Mouse (Mus musculus): Measurements from ENCODE around the gene Rdh1. TPM values are rescaled to one million over a fixed set of nuclear protein-coding genes. Genes with fewer than 3 reads are reported as not detected.

The Rdh1 gene
- under 1 TPM; 0.17 to 0.27 TPM for total RNA-seq (2023)

DNA sequence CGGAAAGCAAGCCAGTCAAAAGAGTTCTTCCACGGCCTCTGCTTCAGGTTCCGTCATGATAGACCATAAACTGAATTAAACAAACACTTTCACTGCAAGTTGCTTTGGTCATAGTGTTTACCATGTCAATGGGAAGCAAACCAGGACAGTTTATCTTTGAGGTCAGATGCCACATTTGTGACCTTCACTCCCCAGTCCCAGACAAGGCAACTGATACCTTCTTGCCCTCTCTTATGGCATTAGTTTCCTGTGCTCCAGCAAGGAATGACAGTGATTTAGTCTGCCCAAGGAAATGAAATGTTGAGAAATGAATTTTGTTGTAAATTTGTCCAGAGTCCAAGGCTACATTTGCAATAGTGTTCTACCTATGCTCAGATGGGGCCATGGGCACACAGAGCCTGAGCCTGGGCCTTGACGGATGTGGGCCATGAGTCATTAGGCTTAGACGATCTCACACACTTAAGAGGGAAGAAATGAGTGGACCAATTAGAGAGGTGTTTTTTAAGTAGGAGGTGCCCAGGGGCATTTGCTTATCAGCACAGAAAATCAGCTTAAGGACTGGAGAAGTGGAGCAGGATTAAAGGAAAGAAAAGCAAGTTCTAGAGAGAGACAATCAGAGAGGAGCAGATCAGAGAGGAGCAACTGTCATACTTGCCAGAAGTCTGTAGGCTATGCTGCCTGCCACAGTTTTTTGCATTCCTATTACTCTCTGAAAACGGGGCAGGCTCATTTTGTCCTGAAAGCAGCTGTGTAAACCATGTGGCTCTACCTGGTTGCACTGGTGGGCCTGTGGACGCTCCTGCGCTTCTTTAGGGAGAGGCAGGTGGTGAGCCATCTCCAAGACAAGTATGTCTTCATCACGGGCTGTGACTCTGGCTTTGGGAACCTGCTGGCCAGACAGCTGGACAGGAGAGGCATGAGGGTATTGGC is at the start of gene Rdh1, which contains the start of gene Rdh16f1:
Gene Rdh1, plus strand, starts transcription at position 541 of the 930 bp plus-strand sequence.
Gene Rdh16f1, plus strand, starts transcription at position 607 of the 930 bp plus-strand sequence.

DNA sequence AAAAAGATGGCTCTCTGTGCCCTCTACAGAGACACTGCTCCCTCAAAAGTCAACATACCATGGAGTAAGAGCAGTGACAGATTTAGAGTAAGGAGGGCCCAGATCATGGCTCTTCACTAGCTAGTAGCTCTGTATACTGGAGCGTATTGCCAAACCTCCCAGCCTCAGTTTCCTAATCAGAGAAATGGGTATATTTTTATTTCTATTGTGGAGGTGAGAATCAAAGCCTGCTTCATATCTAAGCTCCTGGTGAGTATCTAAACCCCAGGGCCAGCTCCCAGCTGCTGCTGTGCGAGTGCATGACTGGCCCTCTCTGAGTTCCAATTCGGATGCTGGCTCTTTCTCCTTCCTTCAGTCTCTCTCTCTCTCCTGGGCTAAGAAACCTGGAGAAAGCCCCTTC is 35.3 kb upstream of the Rdh1 start, which contains the start of gene Tac2:
Gene Tac2, plus strand, starts transcription at position 301 of the 400 bp plus-strand sequence.

GRCm38 (mm10) chr10:127739083-127739660 is 20.3 kb upstream of the Rdh1 start, which contains the start of gene Zbtb39:
Gene Zbtb39 (plus strand): TSS chr10:127739538.

DNA sequence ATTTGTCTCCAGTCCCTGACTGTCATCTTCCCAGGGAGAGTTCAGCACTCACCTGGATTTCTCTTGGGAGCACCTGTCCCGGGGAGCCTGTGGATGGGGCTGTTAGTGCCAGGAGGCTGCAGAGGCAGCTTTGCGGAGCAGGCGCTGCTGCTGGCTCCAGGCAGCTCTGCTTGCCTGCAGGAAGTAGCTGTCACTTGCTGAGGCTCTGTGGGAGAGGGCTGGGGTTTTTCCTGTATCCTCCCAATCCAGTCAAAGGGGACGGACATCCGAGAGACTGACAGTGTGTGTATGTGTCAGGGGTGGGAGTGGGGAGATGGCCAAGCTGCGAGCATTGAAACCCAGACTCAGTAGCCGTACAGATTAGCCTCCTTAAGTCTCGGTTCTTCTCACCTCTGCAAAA is 8.0 kb upstream of the Rdh1 start, which contains the start of gene Gpr182:
Gene Gpr182, minus strand, starts transcription at position 185 of the 400 bp plus-strand sequence.

DNA sequence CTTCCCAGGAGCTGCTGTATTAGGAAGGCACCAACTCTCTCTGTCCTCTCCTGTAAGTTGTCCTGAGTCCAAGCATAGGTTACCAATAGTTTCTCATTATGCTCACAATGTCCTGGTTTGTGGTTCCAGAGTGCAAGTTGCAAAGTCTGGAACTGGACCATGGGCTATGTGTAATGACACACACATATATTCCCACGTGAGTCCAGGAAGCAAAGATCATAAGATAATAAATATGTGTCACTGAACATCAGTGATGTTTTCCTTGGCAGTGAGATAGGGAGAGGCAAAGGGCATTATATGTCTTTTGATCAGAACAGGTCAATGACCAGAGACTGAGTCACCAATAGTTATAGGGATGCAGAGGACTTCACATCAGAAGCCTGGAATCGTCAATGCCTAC is 16.5 kb downstream of the Rdh1 start, which contains the start of gene Rdh9:
Gene Rdh9, plus strand, starts transcription at position 376 of the 400 bp plus-strand sequence.

DNA sequence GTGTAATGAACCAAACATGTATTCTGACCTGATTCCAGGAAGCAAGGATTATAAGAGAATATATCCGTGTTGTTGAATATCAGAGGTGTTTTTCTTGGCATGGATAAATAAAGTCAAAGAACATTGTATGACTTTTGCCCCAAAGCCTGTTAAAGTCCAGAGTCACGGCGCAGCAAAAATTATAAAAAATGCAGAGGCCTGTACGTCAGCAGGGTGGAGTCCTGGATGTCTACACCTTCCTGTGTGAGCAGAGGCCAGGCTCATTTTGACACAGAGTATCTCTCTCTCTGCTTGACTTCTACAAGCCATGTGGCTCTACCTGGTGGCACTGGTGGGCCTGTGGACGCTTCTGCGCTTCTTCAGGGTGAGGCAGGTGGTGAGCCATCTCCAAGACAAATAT is 41.4 kb downstream of the Rdh1 start, which contains the start of gene Rdh16:
Gene Rdh16, plus strand, starts transcription at position 262 of the 400 bp plus-strand sequence.

Other genes with a start within 250 kb of the Rdh1 start
- not detected for gene Ndufa4l2, start 244.8 kb upstream of the Rdh1 start, total RNA-seq (2023)
- gene Shmt2, start 237.3 kb upstream of the Rdh1 start, total RNA-seq (2023) = 10 to 100 TPM; 69.2 to 72.0 TPM
- gene Nxph4, start 225.2 kb upstream of the Rdh1 start, total RNA-seq (2023) = not detected
- 1 to 10 TPM in 1 of 2 experiments, under 1 TPM in 1; 0.77 to 3.9 TPM for gene Lrp1, start 138.6 kb upstream of the Rdh1 start, total RNA-seq (2023)
- gene Stat6, start 116.7 kb upstream of the Rdh1 start, total RNA-seq (2023) = 100 to 1,000 TPM; 244 to 270 TPM
- 10 to 100 TPM; 13.6 to 16.2 TPM for gene Nemp1, start 92.8 kb upstream of the Rdh1 start, total RNA-seq (2023)
- 10 to 100 TPM; 34.3 to 45.4 TPM for gene Nab2, start 91.2 kb upstream of the Rdh1 start, total RNA-seq (2023)
- gene Myo1a, start 54.6 kb upstream of the Rdh1 start, total RNA-seq (2023) = under 1 TPM in 1 of 2 experiments, not detected in 1; 0.15 TPM
- gene Tac2, start 35.2 kb upstream of the Rdh1 start, total RNA-seq (2023) = not detected
- 10 to 100 TPM; 17.9 to 18.7 TPM for gene Zbtb39, start 20.2 kb upstream of the Rdh1 start, total RNA-seq (2023)
- gene Gpr182, start 8.0 kb upstream of the Rdh1 start, total RNA-seq (2023) = not detected
- not detected for gene Rdh16f1, start 66 bp downstream of the Rdh1 start, total RNA-seq (2023)
- gene Rdh9, start 16.7 kb downstream of the Rdh1 start, total RNA-seq (2023) = under 1 TPM in 1 of 2 experiments, not detected in 1; 0.93 TPM
- not detected for gene Rdh16, start 41.4 kb downstream of the Rdh1 start, total RNA-seq (2023)
- gene Rdh19, start 90.2 kb downstream of the Rdh1 start, total RNA-seq (2023) = not detected
- not detected for gene Rdh16f2, start 106.8 kb downstream of the Rdh1 start, total RNA-seq (2023)
- gene Rdh7, start 129.1 kb downstream of the Rdh1 start, total RNA-seq (2023) = not detected
- gene Sdr9c7, start 138.8 kb downstream of the Rdh1 start, total RNA-seq (2023) = not detected
- gene Hsd17b6, start 247.9 kb downstream of the Rdh1 start, total RNA-seq (2023) = not detected

Measured in B cell, adult 67 days (primary cell).